Mouse (Mus musculus): ENCODE measurements around the gene Il16. TPM values are rescaled to one million over a fixed set of nuclear protein-coding genes. Genes with fewer than 3 reads are reported as not detected.

Il16 gene
- total RNA-seq, 2 experiments from 2014 or later, result 58.8 to 63.9 TPM

- DNase-seq, result no peak
Observed at GRCm38 (mm10) chr7:83641163-83641562, 104.4 kb downstream of the Il16 start.

- no peak for DNase-seq
Observed at GRCm38 (mm10) chr7:83640581-83640980, 104.9 kb downstream of the Il16 start.

- no peak for DNase-seq
Observed at GRCm38 (mm10) chr7:83639084-83639483, 106.4 kb downstream of the Il16 start.

- no peak for DNase-seq
Observed at GRCm38 (mm10) chr7:83637781-83638583, 107.5 kb downstream of the Il16 start.

- DNase-seq, result no peak
Observed at GRCm38 (mm10) chr7:83636425-83636824, 109.1 kb downstream of the Il16 start.

- DNase-seq, result no peak
Observed at GRCm38 (mm10) chr7:83635726-83636125, 109.8 kb downstream of the Il16 start.

GRCm38 (mm10) chr7:83633856-83634255, 111.7 kb downstream of the Il16 start:
- DNase-seq, result no peak

GRCm38 (mm10) chr7:83632682-83633120, 112.8 kb downstream of the Il16 start:
- no peak for DNase-seq

- DNase-seq, result peak; percentile 86 to 90
Observed at GRCm38 (mm10) chr7:83631828-83632681, 113.5 kb downstream of the Il16 start, which contains the start of gene Stard5. TSS of gene Stard5 (plus strand) at chr7:83631959.

GRCm38 (mm10) chr7:83631073-83631827, 114.3 kb downstream of the Il16 start:
- DNase-seq, result no peak

GRCm38 (mm10) chr7:83627369-83627768, 118.2 kb downstream of the Il16 start:
- DNase-seq, result no peak

GRCm38 (mm10) chr7:83626557-83627257, 118.8 kb downstream of the Il16 start:
- DNase-seq, result no peak

- DNase-seq, result no peak
Observed at GRCm38 (mm10) chr7:83624065-83624464, 121.5 kb downstream of the Il16 start.

- DNase-seq, result no peak
Observed at GRCm38 (mm10) chr7:83622582-83622981, 122.9 kb downstream of the Il16 start.

- no peak for DNase-seq
Observed at GRCm38 (mm10) chr7:83618709-83619108, 126.8 kb downstream of the Il16 start.

- DNase-seq, result no peak
Observed at GRCm38 (mm10) chr7:83616268-83616667, 129.3 kb downstream of the Il16 start.

- no peak for DNase-seq
Observed at GRCm38 (mm10) chr7:83615815-83616214, 129.7 kb downstream of the Il16 start.

- no peak for DNase-seq
Observed at GRCm38 (mm10) chr7:83615272-83615671, 130.3 kb downstream of the Il16 start.

- no peak for DNase-seq
Observed at GRCm38 (mm10) chr7:83611886-83612285, 133.6 kb downstream of the Il16 start.

- no peak for DNase-seq
Observed at GRCm38 (mm10) chr7:83609891-83610290, 135.6 kb downstream of the Il16 start.

GRCm38 (mm10) chr7:83606796-83607195, 138.7 kb downstream of the Il16 start:
- DNase-seq, result no peak

All from layer of hippocampus, postnatal 36 days (tissue).